Mouse (Mus musculus) A20 (cell line): ENCODE measurements around the gene Zfp444.

Experiments
- DNase-seq: peaks from one replicate; pipeline ENCODE4 v3.0.0-alpha.2; 2011; ENCODE audit warnings: low read depth, low spot score

Gene Zfp444

DNA sequence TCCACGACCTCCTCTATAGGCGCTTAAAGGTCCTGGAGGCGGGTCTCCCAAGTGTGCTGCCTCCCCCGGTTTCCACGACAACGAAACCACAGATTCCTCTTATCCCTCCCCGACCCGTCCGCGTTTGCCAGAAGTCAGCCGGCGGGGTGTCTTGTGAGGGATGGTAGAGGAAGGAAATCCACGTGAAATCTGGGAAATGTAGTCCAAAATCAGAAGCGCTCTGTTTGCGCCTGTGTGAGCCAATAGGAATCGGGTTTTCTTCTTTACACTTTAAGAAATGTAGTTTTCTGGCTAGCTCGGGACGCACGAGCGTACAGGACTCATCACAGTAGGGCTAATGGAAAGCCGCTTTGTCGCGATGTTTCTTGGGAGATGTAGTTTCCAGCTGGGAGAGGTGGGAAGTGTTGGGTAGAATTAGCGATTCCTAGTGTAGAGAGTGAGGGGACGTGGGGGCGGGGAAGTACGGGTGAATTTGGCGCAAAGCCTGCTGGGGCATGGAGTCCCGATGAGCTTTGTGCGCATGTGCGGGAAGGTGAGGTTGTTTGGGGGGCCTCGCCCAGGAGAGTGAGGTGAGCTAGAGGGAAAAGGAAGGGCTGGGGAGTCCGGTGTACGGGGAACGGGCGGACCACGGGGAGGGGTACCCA, at the start of gene Zfp444:
Gene Zfp444 (plus strand): TSS at position 221 of the 644 bp plus-strand sequence.
- peak; percentile 98 for DNase-seq

DNA sequence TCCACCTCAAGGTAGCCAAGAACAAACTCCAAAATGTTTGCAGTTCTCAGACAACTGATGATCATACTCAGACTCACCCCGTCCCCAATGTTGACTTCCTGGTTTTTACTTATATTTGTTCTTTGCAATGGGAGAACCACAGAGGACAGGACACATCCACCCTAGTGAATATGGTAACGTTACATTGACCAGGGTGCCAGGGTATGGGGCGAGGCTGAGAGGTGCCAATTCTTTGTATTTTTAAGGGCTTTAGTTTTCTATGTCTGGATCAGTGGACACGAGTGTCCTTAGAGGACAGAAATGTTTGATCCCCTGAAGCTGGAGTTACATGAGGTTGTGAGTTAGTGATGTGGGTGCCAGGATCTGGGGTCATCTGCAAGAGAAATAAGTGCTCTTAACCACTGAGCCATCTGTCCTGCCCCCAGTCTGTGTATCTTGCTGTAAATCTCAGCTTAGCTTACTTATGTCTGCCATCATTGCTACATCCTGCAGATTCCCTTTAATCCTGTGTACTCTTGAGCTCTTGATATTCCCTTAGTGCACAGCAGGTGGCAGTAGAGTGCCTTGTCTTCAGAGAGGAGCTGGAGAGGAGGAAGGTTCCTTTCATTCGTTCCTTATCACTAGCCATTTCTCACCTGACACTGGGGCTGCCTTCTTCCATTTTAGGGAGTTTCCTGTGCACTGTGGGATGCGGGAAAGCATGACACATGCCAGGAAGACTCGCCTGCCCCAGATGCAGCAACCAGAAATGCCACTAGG, 45.2 kb upstream of the Zfp444 start:
- DNase-seq: peak; percentile 79

DNA sequence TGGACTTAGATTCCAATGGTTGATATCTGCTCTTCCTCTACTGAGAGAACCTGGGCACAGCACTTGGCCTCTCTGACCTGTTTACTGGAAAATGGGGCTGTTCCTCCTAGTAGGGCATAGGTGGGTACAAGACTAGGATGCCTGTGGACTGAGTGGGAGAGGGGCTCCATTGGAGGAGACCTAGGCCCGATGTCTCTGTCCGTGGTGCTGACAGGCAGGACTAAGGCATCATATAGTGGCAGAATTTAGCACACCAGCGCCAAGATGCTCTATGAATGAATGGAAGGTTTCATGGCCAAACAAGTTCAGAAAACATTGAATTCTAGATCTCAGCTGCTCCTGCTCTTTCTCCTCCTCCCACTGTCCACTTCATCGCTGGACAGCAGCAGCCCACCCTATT, 41.7 kb upstream of the Zfp444 start:
- no peak for DNase-seq

DNA sequence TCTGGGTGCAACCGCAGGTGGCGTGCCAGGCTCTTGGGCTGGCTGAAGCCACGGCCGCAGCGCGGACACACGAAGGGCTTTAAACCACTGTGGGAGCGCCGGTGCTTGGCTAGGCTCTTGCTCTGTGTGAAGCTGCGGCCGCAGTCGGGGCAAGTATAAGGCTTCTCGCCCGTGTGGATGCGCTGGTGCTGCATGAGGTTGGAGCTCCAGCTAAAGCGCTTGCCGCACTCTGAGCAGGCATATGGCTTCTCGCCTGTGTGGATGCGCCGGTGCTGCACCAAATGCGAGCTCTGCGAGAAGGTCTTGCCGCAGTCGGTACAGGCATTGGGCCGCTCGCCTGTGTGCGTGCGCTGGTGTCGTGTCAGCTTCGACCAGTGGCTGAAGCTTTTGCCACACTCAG, 39.4 kb upstream of the Zfp444 start:
- no peak for DNase-seq

DNA sequence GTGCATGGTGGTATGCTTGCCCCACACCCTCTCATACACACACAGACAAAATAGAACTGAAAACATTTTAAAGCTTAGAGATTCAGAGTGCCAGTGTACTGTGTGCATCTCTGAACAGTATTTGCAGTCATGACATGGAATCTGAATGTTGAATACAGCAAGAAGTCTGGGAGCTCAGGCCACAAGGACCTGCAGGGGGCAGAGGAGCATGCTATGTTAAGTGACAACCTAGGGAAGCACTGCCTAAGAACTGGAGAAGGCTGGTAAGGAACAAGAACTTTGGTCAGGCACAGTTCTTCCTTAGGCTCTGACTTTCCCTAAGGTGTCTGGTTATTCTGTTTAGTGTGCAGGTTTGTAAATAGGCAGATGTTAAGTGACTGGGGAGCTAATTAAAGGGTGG, 35.5 kb upstream of the Zfp444 start:
- DNase-seq: no peak

DNA sequence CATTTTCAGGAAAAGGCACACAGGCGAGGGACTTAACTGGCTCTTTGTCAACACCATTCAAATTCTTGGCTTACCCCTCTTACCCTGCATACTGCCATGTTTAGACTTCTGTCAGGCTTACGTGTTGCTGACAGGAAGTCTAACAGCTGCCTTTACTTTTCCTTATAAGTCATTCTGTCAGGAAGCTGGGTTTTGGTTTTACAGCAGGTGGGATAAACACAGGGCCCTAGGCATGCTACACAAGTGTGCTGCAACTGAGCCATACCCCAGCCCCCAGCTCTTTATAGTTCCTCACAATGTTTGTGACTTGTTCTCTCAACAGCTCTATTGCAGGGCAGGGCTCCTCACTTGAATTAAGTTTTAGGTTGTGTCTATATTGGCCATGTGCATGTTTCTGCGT, 32.7 kb upstream of the Zfp444 start:
- no peak for DNase-seq

DNA sequence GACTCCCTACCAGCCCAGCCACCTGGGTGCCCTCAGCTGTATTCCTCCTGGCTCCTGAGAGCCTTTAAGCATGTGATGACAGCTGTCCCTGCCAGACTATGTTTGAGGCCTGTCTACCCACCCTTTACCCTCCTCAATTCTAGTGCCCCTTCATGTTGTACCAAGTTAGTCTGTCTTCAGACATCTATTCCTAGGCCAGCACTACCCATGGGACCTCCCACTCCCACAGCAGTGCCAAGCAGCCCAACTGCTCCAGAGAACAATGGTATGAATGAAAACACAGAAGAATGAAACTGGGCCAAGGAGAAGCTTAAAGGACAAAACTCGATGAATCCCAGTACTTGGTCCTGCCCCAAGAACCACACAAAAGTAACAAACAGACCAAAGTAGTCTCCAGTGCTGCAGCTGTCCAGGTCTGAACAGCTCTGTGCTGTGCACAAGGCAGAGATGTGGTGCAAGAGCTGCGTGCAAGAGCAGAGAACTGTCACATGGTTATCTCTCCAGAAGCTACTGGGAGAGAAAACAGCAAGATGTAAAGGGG, 28.0 kb upstream of the Zfp444 start:
- no peak for DNase-seq

DNA sequence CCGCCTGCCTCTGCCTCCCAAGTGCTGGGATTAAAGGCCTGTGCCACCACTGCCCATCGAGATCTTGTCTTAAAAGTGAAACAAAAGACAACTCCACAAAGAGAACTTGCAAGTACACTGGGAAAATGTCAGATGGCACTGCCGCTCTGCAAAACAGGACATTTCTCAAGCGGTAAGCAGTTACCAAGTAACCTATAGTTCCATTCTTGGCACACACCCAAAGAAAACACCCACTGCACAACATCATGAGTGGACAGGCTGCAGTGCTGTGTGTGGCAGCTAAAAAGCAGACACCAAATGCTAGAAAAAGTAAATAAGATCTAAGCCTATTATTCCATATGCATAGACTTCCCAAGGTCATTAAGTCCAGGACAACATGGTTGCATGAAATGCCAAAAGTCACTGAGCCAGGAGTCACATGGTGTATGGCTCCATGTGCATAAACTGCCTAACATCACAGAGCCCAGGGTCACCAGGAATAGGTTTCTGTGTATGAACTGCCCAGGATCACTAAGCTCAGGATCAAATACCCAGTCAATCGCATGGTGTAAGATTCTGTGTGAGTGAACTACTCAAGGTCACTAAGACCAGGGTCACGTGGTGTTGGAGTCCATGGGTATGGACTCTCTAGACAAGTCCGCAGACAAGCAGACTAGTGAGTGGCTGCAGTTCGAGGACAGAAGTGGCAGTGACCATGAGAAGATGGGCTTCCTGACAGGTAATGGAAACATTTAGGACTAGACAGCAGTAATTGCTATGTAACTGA, 26.4 kb upstream of the Zfp444 start:
- DNase-seq: no peak

DNA sequence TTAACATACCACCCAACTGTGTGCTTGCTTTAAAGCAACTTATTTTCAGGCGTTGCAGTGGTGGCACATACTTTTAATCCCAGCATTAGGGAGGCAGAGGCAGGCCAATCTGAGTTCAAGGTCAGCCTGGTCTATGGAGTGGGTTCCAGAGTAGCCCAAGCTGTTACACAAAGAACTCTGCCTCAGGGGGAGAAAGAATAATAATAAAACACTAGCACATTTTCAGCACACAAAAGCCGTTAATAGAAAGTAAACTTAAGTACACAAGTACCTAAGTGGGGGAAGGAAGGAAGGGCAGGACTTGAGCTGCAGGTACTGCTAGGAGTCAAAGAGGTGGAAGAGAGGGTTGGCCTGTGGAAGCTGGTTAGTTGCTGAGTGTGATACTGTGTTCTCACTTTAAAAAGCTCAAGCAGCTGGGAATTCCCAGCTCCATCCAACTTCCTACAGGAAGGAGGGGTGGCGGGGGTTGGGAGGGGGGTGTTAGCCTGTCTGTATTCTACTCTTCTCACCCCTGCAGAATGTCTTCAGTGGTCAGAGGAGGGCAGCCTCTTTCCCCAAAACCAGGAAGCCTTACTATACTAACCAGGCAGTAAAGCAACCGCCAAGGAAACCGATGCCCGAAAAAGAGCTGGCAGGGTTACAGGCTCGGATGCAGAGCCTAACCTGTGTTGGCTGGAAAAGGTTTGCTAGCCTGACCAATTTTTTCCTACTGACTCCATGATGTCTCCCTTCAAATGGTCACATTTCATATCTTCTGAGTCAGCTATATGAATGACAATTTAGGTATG, 25.6 kb upstream of the Zfp444 start:
- no peak for DNase-seq

DNA sequence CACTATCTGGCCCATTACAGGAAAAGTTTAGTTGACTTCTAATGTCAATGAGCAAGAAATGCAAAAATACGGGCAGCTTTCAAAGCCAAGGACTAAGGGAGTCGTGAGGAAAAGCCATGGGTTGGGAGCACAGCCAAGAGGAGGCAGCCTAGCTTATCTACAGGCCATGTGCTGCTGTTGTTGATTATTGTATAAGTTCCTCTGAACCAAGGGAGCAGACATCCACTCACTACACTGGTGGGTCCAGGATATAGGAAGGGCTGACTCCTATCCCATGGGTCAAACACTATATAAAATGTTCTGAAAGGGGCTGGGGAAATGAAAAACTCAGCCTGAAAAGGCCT, 25.1 kb upstream of the Zfp444 start:
- no peak for DNase-seq

DNA sequence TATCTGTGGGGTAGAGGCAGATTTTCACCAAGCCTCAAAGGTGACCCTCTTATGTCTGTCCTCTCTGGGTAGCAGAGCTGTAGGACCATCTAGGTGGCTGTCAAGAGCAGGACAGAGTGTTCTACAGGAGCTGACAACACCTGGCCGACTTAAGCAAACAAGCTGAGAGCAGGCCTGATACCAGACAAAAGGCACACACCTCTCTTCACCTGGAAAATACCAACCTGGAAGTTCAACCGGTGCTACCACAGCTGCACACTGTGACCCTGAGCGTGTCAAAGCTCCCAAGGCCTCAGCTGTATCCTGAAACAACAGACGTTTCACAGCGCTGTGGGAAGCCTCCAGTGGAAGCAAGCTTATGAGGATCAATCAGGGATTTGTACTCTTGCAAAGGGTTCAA, 24.3 kb upstream of the Zfp444 start:
- DNase-seq: no peak

DNA sequence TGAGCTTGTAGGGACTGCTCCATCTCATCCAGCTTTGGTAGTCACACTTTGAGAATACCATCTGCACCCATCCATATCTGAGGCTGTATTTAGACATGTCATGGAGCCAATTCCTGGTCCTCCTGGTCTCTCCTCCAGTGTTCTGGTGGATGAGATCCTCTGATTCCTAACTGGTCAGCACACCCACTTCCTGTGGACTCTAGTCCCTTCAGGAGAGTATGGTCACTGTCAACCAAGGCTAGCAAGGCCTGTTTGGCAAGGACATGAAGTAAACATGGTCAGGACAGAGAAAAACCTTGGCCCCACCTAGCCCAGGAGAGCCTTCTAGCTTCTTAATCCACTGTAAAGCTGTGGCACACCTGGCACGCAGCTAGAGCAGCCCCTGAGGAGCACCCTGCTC, 20.8 kb upstream of the Zfp444 start:
- no peak for DNase-seq

DNA sequence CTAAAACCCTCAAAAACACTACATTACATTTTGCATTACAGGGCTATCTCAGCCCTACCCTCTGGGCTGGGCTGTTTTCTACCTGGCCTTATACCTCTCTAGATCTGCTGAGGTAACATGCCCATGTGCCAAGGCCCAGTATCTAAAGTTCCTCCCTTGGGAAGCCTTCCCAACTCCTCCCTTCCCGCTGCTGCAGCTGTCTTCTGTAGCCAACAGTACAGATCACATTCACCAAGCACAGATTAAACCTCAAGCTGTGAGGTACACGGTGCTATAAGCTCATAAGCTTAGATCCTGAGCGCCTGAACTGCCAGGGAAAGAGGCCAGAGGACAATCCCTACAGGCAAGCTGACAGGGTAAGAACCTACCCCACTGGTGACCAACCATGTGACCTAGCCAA, 20.0 kb upstream of the Zfp444 start:
- no peak for DNase-seq

DNA sequence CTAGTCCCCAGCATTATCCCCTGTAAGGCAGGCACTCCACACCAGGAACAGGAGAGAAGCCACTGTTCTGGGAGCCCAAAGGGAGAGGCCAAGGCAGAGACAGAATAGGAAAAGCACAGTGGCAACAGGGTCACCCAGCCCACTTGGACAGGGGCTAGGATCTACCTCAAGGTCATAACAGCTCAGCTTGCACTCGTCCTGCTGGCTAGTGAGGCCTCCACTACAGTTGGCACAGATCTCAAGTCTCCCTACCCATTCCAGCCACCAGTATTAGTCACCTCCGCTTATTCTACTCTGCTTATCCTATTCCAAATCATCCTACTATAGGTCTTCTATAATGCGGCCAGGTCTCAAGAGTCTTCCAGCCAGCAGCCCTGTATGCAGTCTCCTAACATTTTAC, 18.9 kb upstream of the Zfp444 start:
- no peak for DNase-seq

DNA sequence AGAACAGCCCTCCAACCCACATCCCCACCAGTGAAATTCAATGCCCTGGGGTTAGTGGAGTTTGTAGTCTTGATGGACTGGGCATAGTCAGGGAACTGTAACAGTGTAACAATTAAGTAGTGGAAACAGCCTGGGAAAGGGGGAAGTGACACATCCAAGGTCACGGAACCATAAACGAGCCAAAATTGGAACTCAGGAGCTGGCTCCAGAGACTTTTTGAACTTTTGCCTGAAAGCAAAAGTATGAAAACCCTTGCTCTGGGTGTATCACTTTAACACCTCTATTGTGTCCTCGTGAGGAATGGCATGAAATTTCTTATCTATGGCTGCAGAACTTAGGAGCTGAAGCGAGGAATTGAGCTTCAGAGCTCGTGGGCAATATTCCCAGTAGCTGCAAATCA, 17.9 kb upstream of the Zfp444 start:
- DNase-seq: no peak

DNA sequence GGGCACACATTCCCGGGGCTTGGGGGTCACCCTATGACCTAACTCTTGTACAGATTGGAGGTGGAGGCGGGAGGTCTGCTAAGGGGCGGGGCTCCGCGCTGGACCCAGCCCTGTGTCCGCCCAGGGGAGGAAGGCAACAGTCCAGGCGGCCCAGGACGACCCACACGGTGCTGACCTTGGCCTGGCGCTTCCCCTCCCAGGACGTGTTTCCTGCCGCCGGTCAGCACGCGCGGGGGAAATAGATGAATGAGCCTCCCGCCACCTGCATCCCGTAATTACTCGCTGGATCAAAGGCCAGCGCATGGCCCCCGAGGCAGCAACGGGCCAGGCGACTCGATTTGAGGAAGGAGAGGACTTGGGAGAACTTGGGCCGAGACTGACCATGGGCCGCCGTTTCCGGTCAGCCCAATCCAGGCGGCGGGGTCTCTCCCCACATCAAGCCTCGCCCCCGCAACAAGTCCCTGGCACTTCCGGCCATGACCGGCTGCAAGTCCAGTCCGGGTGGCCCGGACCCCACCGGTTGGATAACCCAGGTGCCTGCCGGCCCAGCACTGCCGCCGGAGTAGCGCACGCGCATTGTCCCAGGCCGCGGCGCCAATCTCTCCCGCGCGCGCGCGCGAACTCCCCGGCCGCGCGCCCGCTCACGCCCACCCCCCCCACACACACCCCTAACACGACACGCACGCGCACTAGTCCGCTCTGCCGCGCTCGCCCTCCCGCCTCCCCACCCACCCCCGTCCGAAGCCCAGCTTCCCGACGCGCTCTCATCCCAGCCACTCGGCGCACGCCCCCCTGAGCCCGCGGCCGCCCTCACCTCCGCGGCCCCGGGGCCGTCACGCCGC, 16.8 kb upstream of the Zfp444 start:
- peak; percentile 94 for DNase-seq

DNA sequence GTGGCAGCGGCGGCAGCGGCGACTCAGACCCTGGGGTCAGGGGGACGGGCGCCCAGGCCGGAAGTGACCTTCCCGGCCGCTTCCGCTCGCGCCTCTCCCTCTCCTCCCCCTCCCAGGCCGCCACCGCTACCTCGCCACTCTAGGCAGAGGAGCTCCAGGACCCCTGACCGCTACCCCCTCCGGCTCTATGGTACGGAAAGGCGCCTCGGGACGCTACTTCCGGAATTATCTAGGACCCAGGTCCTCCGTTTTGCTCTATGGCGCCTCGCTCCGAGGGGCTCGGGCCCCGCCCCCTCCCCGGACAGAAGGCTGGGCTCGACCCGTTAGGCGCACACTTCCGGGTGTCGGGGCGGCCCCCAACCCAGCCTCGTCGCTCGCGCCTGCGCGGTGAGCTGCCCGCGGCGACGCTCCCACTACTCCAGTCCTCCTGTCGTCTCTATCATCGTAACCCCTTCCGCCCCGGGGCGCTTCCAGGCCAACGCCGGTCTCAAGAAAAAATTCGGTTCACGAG, 16.1 kb upstream of the Zfp444 start, which contains the start of gene Zfp787:
Gene Zfp787 (minus strand): TSS at position 97 of the 511 bp plus-strand sequence.
- peak; percentile 98 for DNase-seq

DNA sequence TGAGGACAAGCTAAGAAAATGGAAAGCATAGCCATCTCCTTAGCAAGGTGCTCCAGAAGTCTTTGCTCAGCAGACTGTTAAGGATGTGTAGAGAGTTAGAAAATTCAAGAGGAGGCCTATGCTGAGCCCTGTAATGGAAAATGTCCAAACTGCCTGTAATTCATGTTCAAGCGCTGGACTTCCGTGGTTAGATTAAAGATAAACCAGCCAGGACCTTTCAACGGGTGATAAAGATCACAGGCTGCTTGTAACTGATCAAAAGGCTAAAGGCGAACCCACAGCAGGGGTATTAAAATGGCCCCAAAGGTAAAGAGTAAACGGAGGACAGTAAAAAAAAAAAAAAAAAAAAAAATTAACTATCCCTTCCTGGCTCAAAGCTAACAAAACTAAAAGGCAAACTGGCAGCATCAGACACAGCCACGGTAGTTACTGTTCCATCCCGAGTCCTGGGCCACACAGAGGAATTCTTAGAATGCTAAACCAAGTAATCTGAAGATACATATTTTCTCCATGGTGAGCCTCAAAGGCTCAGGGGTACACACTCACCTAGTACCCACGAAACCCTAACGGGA, 15.0 kb upstream of the Zfp444 start:
- no peak for DNase-seq

DNA sequence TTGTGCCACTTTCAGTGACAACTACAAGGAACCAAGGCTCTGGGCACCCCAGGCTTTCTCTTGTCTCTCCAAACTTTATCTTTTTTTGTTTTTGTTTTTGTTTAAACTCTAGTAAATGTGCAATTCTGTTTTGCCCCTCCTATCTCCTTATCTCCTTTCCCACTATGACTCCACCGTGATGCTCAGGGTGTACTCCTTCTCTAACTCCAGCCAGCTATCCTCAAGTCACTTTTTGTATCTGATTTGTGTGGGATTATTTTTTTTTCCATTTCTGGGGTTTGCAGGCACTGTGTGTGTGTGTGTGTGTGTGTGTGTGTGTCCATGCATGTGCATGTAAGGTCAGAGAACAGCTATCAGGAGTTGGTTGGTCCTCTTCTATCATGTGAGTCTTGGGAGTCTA, 14.5 kb upstream of the Zfp444 start:
- DNase-seq: no peak

DNA sequence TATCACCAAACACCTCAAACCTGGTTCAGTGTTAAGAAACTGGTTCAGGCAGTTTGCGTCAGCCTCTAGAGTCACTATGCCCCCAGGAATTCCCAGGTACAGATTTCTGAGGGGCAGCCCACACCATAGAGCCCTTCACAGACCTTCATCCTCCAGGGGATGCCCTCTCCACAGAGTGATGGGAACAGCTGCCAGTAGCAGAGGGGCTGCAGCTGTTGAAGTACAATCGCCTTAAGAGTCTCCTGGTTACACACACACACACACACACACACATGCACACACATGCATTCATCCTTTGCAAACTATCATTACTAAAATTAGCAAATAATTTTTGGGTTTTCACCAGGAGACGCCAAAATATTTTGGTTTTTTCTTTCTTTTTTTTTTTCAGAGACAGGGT, 12.4 kb upstream of the Zfp444 start:
- DNase-seq: no peak
